Mouse (Mus musculus) heart, adult 2 months (tissue): ENCODE results near the gene Akna.

ENCODE experiments used
- CTCF ChIP-seq: fragments of 200-600 bp; IDR thresholded peaks from 2 replicates; pipeline ENCODE4 v1.8.1; 2022; ENCODE audit warnings: antibody characterized with exemption, mild to moderate bottlenecking, moderate library complexity
- EP300 ChIP-seq: fragments of 200-500 bp; IDR thresholded peaks from 2 replicates; pipeline ENCODE4 v1.6.1; 2011; ENCODE audit warnings: low read depth, low read length, control low read depth; ENCODE audit not compliant: insufficient read depth
- POLR2A ChIP-seq: fragments of 200-500 bp; IDR thresholded peaks from 2 replicates; pipeline ENCODE4 v1.6.1; 2011; ENCODE audit warnings: mild to moderate bottlenecking, low read depth, low read length, control low read depth; ENCODE audit not compliant: insufficient read depth

- TF ChIP-seq POLR2A (no peak), CTCF (no peak), EP300 (no peak)
These were observed 32.3 kb downstream of the Akna start for GRCm38 (mm10) chr4:63370897-63371296.
